Mouse (Mus musculus) stomach, embryonic 14.5 days (tissue): Measurements from ENCODE around the gene Fam69a. TPM values are rescaled to one million over a fixed set of nuclear protein-coding genes. Genes with fewer than 3 reads are reported as not detected.
"Not testable (repeated sequence)": the region's sequence is repeated elsewhere in the genome, so short reads cannot be mapped to it uniquely, and the experiment has no call there.

Experiments
- ATAC-seq: fragments of 200-750 bp; cut with Nextera tagmentation; 2 replicates; pipeline ENCODE4 v1.8.0; 2017; ENCODE audit warnings: low read depth, moderate TSS enrichment; ENCODE audit not compliant: insufficient number of reproducible peaks, insufficient read depth, low FRiP score
- H3K27ac ChIP-seq: fragments of 300-500 bp; sonication (generic); 2 replicates; pipeline ENCODE4 v1.5.1; 2014; ENCODE audit warnings: mild to moderate bottlenecking, low read length, moderate library complexity, mixed read lengths
- H3K27me3 ChIP-seq: fragments of 300-500 bp; sonication (generic); 2 replicates; pipeline ENCODE4 v1.6.1; 2014; ENCODE audit warnings: low read length, control low read depth, mixed read lengths; ENCODE audit not compliant: control insufficient read depth, insufficient read depth
- H3K36me3 ChIP-seq: fragments of 300-500 bp; sonication (generic); 2 replicates; pipeline ENCODE4 v1.6.1; 2014; ENCODE audit warnings: mild to moderate bottlenecking, control low read depth, low read length, moderate library complexity, mixed read lengths; ENCODE audit not compliant: control insufficient read depth, insufficient read depth
- H3K4me1 ChIP-seq: fragments of 300-500 bp; sonication (generic); 2 replicates; pipeline ENCODE4 v1.6.1; 2014; ENCODE audit warnings: low read length, control low read depth, mixed read lengths; ENCODE audit not compliant: control insufficient read depth, insufficient read depth
- H3K4me2 ChIP-seq: fragments of 300-500 bp; sonication (generic); replicated peaks from 2 replicates; pipeline ENCODE4 v1.6.1; 2014; ENCODE audit warnings: low read depth, low read length, control low read depth
- H3K4me3 ChIP-seq: fragments of 300-500 bp; sonication (generic); 2 replicates; pipeline ENCODE4 v1.5.1; 2014; ENCODE audit warnings: low read depth, low read length, control low read depth
- H3K9ac ChIP-seq: fragments of 300-500 bp; sonication (generic); replicated peaks from 2 replicates; pipeline ENCODE4 v1.6.1; 2014; ENCODE audit warnings: low read depth, mild to moderate bottlenecking, control low read depth, low read length, moderate library complexity, mixed read lengths
- H3K9me3 ChIP-seq: fragments of 300-500 bp; sonication (generic); 2 replicates; pipeline ENCODE4 v1.6.1; 2016; ENCODE audit warnings: low read depth, low read length, control low read depth; ENCODE audit not compliant: control insufficient read depth
- WGBS: fragments of 180-500 bp; shearing (Covaris S2); extraction: QIAGEN DNeasy Blood & Tissue Kit; methylation state at CpG from one replicate; pipeline ENCODE4 v1.1.7; 2014; 5-methylcytosine and 5-hydroxymethylcytosine counted together
- polyA plus RNA-seq: library from polyadenylated mRNA; unstranded; fragments of >200 nt; fragmentation: Nextera tagmentation; extraction: Ambion mirVana; gene quantifications from 2 replicates; pipeline ENCODE4 v1.2.1, GENCODE M21; 2014

The Fam69a gene
- polyA plus RNA-seq, 1 experiment from 2014 or later, result 29.1 TPM

- ATAC-seq, result no peak
- H3K4me1 ChIP-seq, result peaks cover 5% of the 10 kb centered on the region; the same call in 1 of the 2 replicates
- H3K36me3 ChIP-seq, result no peaks in the 10 kb centered on the region
- H3K9ac ChIP-seq, result no peak overlapping the region
- no peaks in the 10 kb centered on the region for H3K9me3 ChIP-seq
- H3K4me2 ChIP-seq, result no peak overlapping the region
- H3K4me3 ChIP-seq, result no peak overlapping the region
- H3K27ac ChIP-seq, result no peak overlapping the region
- H3K27me3 ChIP-seq, result no peaks in the 10 kb centered on the region
- WGBS, result 62% methylated on average over 2 of the region's 2 CpGs
Measured at GRCm38 (mm10) chr5:107973310-107973709, 13.6 kb downstream of the Fam69a start.

- WGBS, result 59% methylated on average over 13 of the region's 13 CpGs
- H3K36me3 ChIP-seq, result no peaks in the 10 kb centered on the region
- no peak overlapping the region for H3K4me2 ChIP-seq
- no peaks in the 10 kb centered on the region for H3K9me3 ChIP-seq
- H3K27ac ChIP-seq, result no peak overlapping the region
- peaks cover 2% of the 10 kb centered on the region; the same call in 1 of the 2 replicates for H3K4me1 ChIP-seq
- no peak; the same call in 1 of the 2 replicates for ATAC-seq
- H3K27me3 ChIP-seq, result no peaks in the 10 kb centered on the region
- no peak overlapping the region for H3K9ac ChIP-seq
- no peak overlapping the region for H3K4me3 ChIP-seq
Measured at GRCm38 (mm10) chr5:107972444-107973272, 14.2 kb downstream of the Fam69a start.

- Histone ChIP-seq H3K36me3 (no peaks in the 10 kb centered on the region), H3K4me3 (no peak overlapping the region), H3K4me2 (no peak overlapping the region), H3K9me3 (no peaks in the 10 kb centered on the region), H3K27ac (no peak overlapping the region), H3K27me3 (no peaks in the 10 kb centered on the region), H3K4me1 (peaks cover 5% of the 10 kb centered on the region; the same call in 1 of the 2 replicates), H3K9ac (no peak overlapping the region)
- ATAC-seq, result no peak
- 86% methylated on average over 4 of the region's 4 CpGs for WGBS
Measured at GRCm38 (mm10) chr5:107971069-107971468, 15.8 kb downstream of the Fam69a start.

GRCm38 (mm10) chr5:107969818-107970217, 17.1 kb downstream of the Fam69a start:
- not testable (repeated sequence) for H3K9me3 ChIP-seq, H3K27me3 ChIP-seq, H3K4me3 ChIP-seq, H3K4me1 ChIP-seq, H3K36me3 ChIP-seq, H3K9ac ChIP-seq, H3K27ac ChIP-seq, ATAC-seq, H3K4me2 ChIP-seq
- 70% methylated on average over 1 of the region's 1 CpGs for WGBS

GRCm38 (mm10) chr5:107968079-107968478, 18.8 kb downstream of the Fam69a start:
- 86% methylated on average over 3 of the region's 3 CpGs for WGBS
- Histone ChIP-seq H3K27ac (no peak overlapping the region), H3K9me3 (no peaks in the 10 kb centered on the region), H3K4me2 (no peak overlapping the region), H3K4me1 (peaks cover 5% of the 10 kb centered on the region; the same call in 1 of the 2 replicates), H3K36me3 (no peaks in the 10 kb centered on the region), H3K9ac (no peak overlapping the region), H3K4me3 (no peak overlapping the region), H3K27me3 (no peaks in the 10 kb centered on the region)
- no peak for ATAC-seq

GRCm38 (mm10) chr5:107966841-107967457, 19.9 kb downstream of the Fam69a start:
- Histone ChIP-seq H3K27me3 (no peaks in the 10 kb centered on the region), H3K4me2 (no peak overlapping the region), H3K9ac (no peak overlapping the region), H3K27ac (no peak overlapping the region), H3K9me3 (no peaks in the 10 kb centered on the region), H3K4me1 (peaks cover 6% of the 10 kb centered on the region; the same call in 1 of the 2 replicates), H3K4me3 (no peak overlapping the region), H3K36me3 (no peaks in the 10 kb centered on the region)
- WGBS, result 63% methylated on average over 4 of the region's 4 CpGs
- ATAC-seq, result no peak

GRCm38 (mm10) chr5:107966156-107966555, 20.7 kb downstream of the Fam69a start:
- Histone ChIP-seq H3K27ac (no peak overlapping the region), H3K4me2 (no peak overlapping the region), H3K27me3 (no peaks in the 10 kb centered on the region), H3K4me1 (peaks cover 14% of the 10 kb centered on the region), H3K36me3 (no peaks in the 10 kb centered on the region), H3K4me3 (no peak overlapping the region), H3K9ac (no peak overlapping the region), H3K9me3 (no peaks in the 10 kb centered on the region)
- 46% methylated on average over 3 of the region's 3 CpGs for WGBS
- no peak for ATAC-seq

GRCm38 (mm10) chr5:107965355-107965991, 21.4 kb downstream of the Fam69a start:
- H3K9me3 ChIP-seq, result no peaks in the 10 kb centered on the region
- 83% methylated on average over 9 of the region's 9 CpGs for WGBS
- no peak overlapping the region for H3K4me3 ChIP-seq
- H3K36me3 ChIP-seq, result no peaks in the 10 kb centered on the region
- H3K9ac ChIP-seq, result no peak overlapping the region
- H3K4me2 ChIP-seq, result no peak overlapping the region
- H3K27ac ChIP-seq, result no peak overlapping the region
- H3K4me1 ChIP-seq, result peaks cover 20% of the 10 kb centered on the region
- no peaks in the 10 kb centered on the region for H3K27me3 ChIP-seq
- ATAC-seq, result no peak
